ENCODE assay signal across 9 mouse cellular contexts in the genomic region with DNA sequence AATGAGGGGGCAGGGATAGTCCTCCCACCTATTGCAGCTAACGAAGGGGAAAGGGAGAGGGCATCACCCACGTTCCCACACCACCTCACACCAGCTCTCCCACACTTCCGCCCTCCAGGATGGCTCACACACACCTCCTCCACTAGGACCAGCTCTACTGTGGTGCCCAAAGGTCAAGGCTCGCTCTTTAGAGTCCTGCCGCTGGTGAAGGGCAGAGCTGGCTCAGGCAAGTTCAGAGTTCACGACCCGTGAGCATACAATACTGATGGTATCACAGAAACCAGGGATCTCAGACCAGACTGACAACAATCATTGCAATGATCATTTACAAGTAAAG.
DNase-seq lines count a peak whose midpoint lies in the region; ATAC-seq lines count a peak whose summit lies in the region.
"Had no signal": no experiment of that assay in that cellular context is flagged by ENCODE, and none has a peak within 500 bp of the region (broad histone marks: within the 10 kb centered on the region; RNA-seq: fewer than 3 reads in every experiment).

No protein-coding gene starts in this region.

- no peaks in the 10 kb centered on the region for H3K36me3 ChIP-seq in kidney, embryonic 15.5 days
- H3K36me3 ChIP-seq in forebrain, embryonic 14.5 days (ENCODE audit: control insufficient read depth, insufficient read depth, low read length): no peaks in the 10 kb centered on the region
- H3K36me3 ChIP-seq in hindbrain, embryonic 14.5 days (replicated peaks; ENCODE audit: control insufficient read depth, insufficient read depth): no peaks in the 10 kb centered on the region
- H3K36me3 ChIP-seq in midbrain, embryonic 14.5 days (ENCODE audit: control insufficient read depth, insufficient read depth, low read length): no peaks in the 10 kb centered on the region; the same call in 1 of the 2 replicates
- H3K36me3 ChIP-seq: lung, embryonic 15.5 days had no signal

- peak; percentile 87 for ATAC-seq in kidney, embryonic 15.5 days (replicated peaks; ENCODE audit: low FRiP score)
- peak; percentile 37; the same call in 1 of the 2 replicates for ATAC-seq in forebrain, embryonic 14.5 days
- no peak for ATAC-seq in hindbrain, embryonic 14.5 days (ENCODE audit: low FRiP score)
- 0 out of 2 replicates have a peak, but pooled peaks have one; percentile 20 for ATAC-seq in midbrain, embryonic 14.5 days (ENCODE audit: low FRiP score, low TSS enrichment)

- H3K27me3 ChIP-seq in kidney, embryonic 15.5 days: no peaks in the 10 kb centered on the region
- no peaks in the 10 kb centered on the region for H3K27me3 ChIP-seq in forebrain, embryonic 14.5 days (replicated peaks; ENCODE audit: control insufficient read depth, insufficient read depth, low read length)
- H3K27me3 ChIP-seq in hindbrain, embryonic 14.5 days (ENCODE audit: control insufficient read depth, insufficient read depth, low read length): no peaks in the 10 kb centered on the region
- H3K27me3 ChIP-seq in midbrain, embryonic 14.5 days (ENCODE audit: control insufficient read depth, insufficient read depth, low read length): no peaks in the 10 kb centered on the region
- H3K27me3 ChIP-seq: lung, embryonic 15.5 days had no signal

- no peak for DNase-seq in kidney, adult 9 months
- no peak for DNase-seq in forebrain, embryonic 14.5 days (ENCODE audit: low spot score)
- DNase-seq in hindbrain, embryonic 14.5 days (ENCODE audit: low spot score): no peak
- DNase-seq in midbrain, embryonic 14.5 days: no peak
- no peak for DNase-seq in layer of hippocampus, postnatal 14 days (ENCODE audit: low spot score in 2 of 2)
- no peak for DNase-seq in left cerebral cortex, postnatal 25 days (ENCODE audit: low spot score in 2 of 2)
- DNase-seq: thymus, adult 18-20 months had no signal

- H3K9me3 ChIP-seq in kidney, embryonic 15.5 days (replicated peaks): no peaks in the 10 kb centered on the region
- no peaks in the 10 kb centered on the region for H3K9me3 ChIP-seq in forebrain, embryonic 14.5 days (replicated peaks; ENCODE audit: control insufficient read depth, low read length)
- no peaks in the 10 kb centered on the region for H3K9me3 ChIP-seq in hindbrain, embryonic 14.5 days (ENCODE audit: control insufficient read depth, low read length)
- no peaks in the 10 kb centered on the region for H3K9me3 ChIP-seq in midbrain, embryonic 14.5 days (ENCODE audit: control insufficient read depth, low read length)
- H3K9me3 ChIP-seq: lung, embryonic 15.5 days had no signal

- intact Hi-C loops in left cerebral cortex, postnatal 25 days (cut with DNase I): no loop called here

- H3K9ac ChIP-seq in kidney, embryonic 15.5 days: no peak overlapping the region
- H3K9ac ChIP-seq in forebrain, embryonic 14.5 days (ENCODE audit: low read length): no peak overlapping the region
- no peak overlapping the region for H3K9ac ChIP-seq in hindbrain, embryonic 14.5 days
- no peak overlapping the region for H3K9ac ChIP-seq in midbrain, embryonic 14.5 days (replicated peaks; ENCODE audit: low read length)
- H3K9ac ChIP-seq: lung, embryonic 15.5 days had no signal

- peaks cover 18% of the 10 kb centered on the region for H3K4me1 ChIP-seq in kidney, embryonic 15.5 days
- peaks cover 6% of the 10 kb centered on the region for H3K4me1 ChIP-seq in forebrain, embryonic 14.5 days (ENCODE audit: control insufficient read depth, insufficient read depth, low read length)
- peaks cover 29% of the 10 kb centered on the region for H3K4me1 ChIP-seq in hindbrain, embryonic 14.5 days (replicated peaks; ENCODE audit: control insufficient read depth, insufficient read depth, low read length)
- H3K4me1 ChIP-seq in midbrain, embryonic 14.5 days (ENCODE audit: control insufficient read depth, insufficient read depth, low read length): peaks cover 17% of the 10 kb centered on the region; the same call in 1 of the 2 replicates

- peak overlapping the region; percentile 49 for H3K4me2 ChIP-seq in kidney, embryonic 15.5 days
- H3K4me2 ChIP-seq in forebrain, embryonic 14.5 days (ENCODE audit: low read length): no peak overlapping the region
- H3K4me2 ChIP-seq in hindbrain, embryonic 14.5 days (replicated peaks): no peak overlapping the region
- H3K4me2 ChIP-seq in midbrain, embryonic 14.5 days (ENCODE audit: low read length): no peak overlapping the region
- H3K4me2 ChIP-seq: lung, embryonic 15.5 days had no signal

- peak overlapping the region; percentile 16; the same call in 1 of the 2 replicates for H3K4me3 ChIP-seq in kidney, embryonic 15.5 days (replicated peaks)
- no peak overlapping the region for H3K4me3 ChIP-seq in forebrain, embryonic 14.5 days (ENCODE audit: low read depth, low read length)
- H3K4me3 ChIP-seq in hindbrain, embryonic 14.5 days (replicated peaks; ENCODE audit: low read length): no peak overlapping the region
- H3K4me3 ChIP-seq in midbrain, embryonic 14.5 days (replicated peaks; ENCODE audit: low read depth, low read length): no peak overlapping the region
- H3K4me3 ChIP-seq: lung, embryonic 15.5 days had no signal

- WGBS in kidney, embryonic 15.5 days: 51% methylated on average over 7 of the region's 7 CpGs
- WGBS in forebrain, embryonic 14.5 days: 64% methylated on average over 7 of the region's 7 CpGs
- 67% methylated on average over 7 of the region's 7 CpGs for WGBS in hindbrain, embryonic 14.5 days
- WGBS in midbrain, embryonic 14.5 days: 74% methylated on average over 7 of the region's 7 CpGs

- H3K27ac ChIP-seq in kidney, embryonic 15.5 days: peak overlapping the region; percentile 56; the same call in 1 of the 2 replicates
- H3K27ac ChIP-seq in forebrain, embryonic 14.5 days (ENCODE audit: low read depth, low read length): no peak overlapping the region
- 0 out of 2 replicates have a peak overlapping the region, but pooled peaks have one; percentile 6 for H3K27ac ChIP-seq in hindbrain, embryonic 14.5 days
- peak overlapping the region; percentile 61; the same call in 1 of the 2 replicates for H3K27ac ChIP-seq in midbrain, embryonic 14.5 days (replicated peaks; ENCODE audit: low read depth, low read length)
- H3K27ac ChIP-seq: lung, embryonic 15.5 days had no signal
